Mouse (Mus musculus) ES-E14 (cell line): ENCODE measurements at regions not wholly inside any gene's neighbourhood (a gene's known extent, or its start where the extent isn't known, plus 50 kb on each side); places are given as distances from the start of the nearest gene placed in this dataset.

Experiments used
- DNase-seq: peaks from one replicate; pipeline ENCODE4 v3.0.0-alpha.2; 2013; ENCODE audit warnings: low read depth, low spot score
- H3K27ac ChIP-seq: 2 replicates; pipeline ENCODE4 v1.5.1; 2012; ENCODE audit warnings: low read depth, mild to moderate bottlenecking, low read length, moderate library complexity, mixed read lengths; ENCODE audit not compliant: poor library complexity, insufficient read depth, severe bottlenecking
- H3K36me3 ChIP-seq: 2 replicates; pipeline ENCODE4 v1.6.1; 2012; ENCODE audit warnings: mild to moderate bottlenecking, low read length, moderate library complexity, mixed read lengths; ENCODE audit not compliant: control insufficient read depth, poor library complexity, insufficient read depth, severe bottlenecking
- H3K4me1 ChIP-seq, 2 experiments: fragments of 150-350 bp in 1 of 2; sonication (generic) in 1 of 2; 2 replicates each; pipeline ENCODE4 v1.6.1; 2012; ENCODE audit warnings: low read length in 2 of 2, mild to moderate bottlenecking in 1 of 2, mixed read lengths in 1 of 2; ENCODE audit not compliant: control insufficient read depth in 2 of 2, insufficient read depth in 2 of 2, poor library complexity in 1 of 2
- H3K4me3 ChIP-seq, 2 experiments: fragments of 150-350 bp in 1 of 2; sonication (generic) in 1 of 2; 2 replicates each; pipeline ENCODE4 v1.5.1; 2012; ENCODE audit warnings: low read length in 2 of 2, low read depth in 1 of 2, mild to moderate bottlenecking in 1 of 2, mixed read lengths in 1 of 2; ENCODE audit not compliant: insufficient read depth in 1 of 2, poor library complexity in 1 of 2, severe bottlenecking in 1 of 2
- H3K9ac ChIP-seq: 2 replicates; pipeline ENCODE4 v1.6.1; 2012; ENCODE audit warnings: low read depth, mild to moderate bottlenecking, low read length, mixed read lengths; ENCODE audit not compliant: poor library complexity, insufficient read depth, severe bottlenecking
- H3K9me3 ChIP-seq: fragments of 150-350 bp; sonication (generic); 2 replicates; pipeline ENCODE4 v1.6.1; 2012; ENCODE audit warnings: low read depth, mild to moderate bottlenecking, low read length; ENCODE audit not compliant: control insufficient read depth, insufficient read depth
- CHD2 ChIP-seq: IDR thresholded peaks from 2 replicates; pipeline ENCODE4 v1.6.1; 2014; ENCODE audit warnings: mild to moderate bottlenecking, low read depth, low read length, inconsistent platforms
- HCFC1 ChIP-seq: IDR thresholded peaks from 2 replicates; pipeline ENCODE4 v1.6.1; 2012; ENCODE audit warnings: low read length, inconsistent platforms, borderline replicate concordance; ENCODE audit not compliant: insufficient read depth
- MAFK ChIP-seq: IDR thresholded peaks from 2 replicates; pipeline ENCODE4 v1.6.1; 2014; ENCODE audit warnings: mild to moderate bottlenecking, low read depth, low read length, inconsistent platforms; ENCODE audit not compliant: insufficient read depth
- ZC3H11A ChIP-seq: IDR thresholded peaks from 2 replicates; pipeline ENCODE4 v1.6.1; 2012; ENCODE audit warnings: low read depth, mild to moderate bottlenecking, inconsistent platforms, low read length, borderline replicate concordance
- ZNF384 ChIP-seq: IDR thresholded peaks from 2 replicates; pipeline ENCODE4 v1.6.1; 2012; ENCODE audit warnings: low read depth, low read length, inconsistent platforms
- in situ Hi-C, 2 experiments: fragments of 600-800 bp; cut with MboI; formaldehyde crosslinking; loops; one replicate each; pipeline ENCODE4 v1.15.1; 2025; ENCODE audit warnings: low sequenced_read_pairs in 2 of 2, inconsistent platforms in 1 of 2; ENCODE audit not compliant: unreplicated experiment in 2 of 2

DNA sequence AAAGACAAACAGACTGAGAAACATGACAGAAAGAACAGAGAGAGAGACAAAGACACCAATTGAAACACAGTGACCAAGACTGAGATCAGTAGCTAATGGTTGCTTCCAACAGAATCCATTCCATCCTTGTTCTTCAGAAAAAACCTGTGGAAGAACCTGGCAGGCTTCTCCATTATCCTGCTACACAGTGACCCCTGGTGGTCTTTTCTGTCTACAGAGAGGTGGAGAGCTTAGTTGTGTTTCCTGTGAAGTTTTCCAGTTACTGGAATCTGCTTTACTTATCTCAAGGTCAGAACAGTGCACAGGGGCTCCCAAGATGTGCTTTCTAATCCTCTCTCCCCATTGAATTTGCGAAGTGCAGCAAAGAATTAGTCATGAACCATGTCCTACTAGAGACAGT lies 339.1 kb upstream of the Msl3l2 start:
- DNase-seq: peak; percentile 59
- no peaks in the 10 kb centered on the region for H3K36me3 ChIP-seq
- peak; percentile 34; the same call in 1 of the 2 replicates for TF ChIP-seq ZC3H11A
- no peak for TF ChIP-seq HCFC1
- no peak for TF ChIP-seq ZNF384
- TF ChIP-seq MAFK: no peak
- TF ChIP-seq CHD2: no peak
- in situ Hi-C loops: loop anchor here (25.0 kb wide), 1 partner anchor 1205 kb away; no protein-coding TSS in a partner anchor
- no peaks in the 10 kb centered on the region for H3K9me3 ChIP-seq
- no peak overlapping the region for H3K9ac ChIP-seq
- no peak overlapping the region for H3K27ac ChIP-seq
- no peaks in the 10 kb centered on the region for H3K4me1 ChIP-seq
- H3K4me3 ChIP-seq: no peak overlapping the region

DNA sequence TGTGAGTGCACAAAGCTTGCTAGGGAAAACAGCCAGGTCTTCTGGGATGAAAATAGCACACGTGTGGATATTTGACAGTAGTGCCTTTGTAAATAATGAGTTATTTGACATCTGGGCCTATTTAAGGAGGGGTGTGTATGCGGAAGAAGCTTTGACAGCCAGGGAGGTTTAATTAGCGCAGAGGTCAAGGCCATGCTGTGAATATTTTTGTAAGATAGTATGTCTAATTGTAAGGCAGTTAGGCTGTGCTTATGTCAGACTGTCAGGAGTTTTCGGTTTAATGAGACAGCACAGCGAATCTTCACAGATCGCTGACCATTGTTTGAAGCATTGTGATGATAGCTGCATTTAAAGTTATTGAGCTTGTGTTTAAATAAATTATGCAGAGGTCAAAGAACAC lies 337.1 kb upstream of the Msl3l2 start:
- Histone ChIP-seq H3K4me1 (no peaks in the 10 kb centered on the region), H3K36me3 (no peaks in the 10 kb centered on the region), H3K27ac (no peak overlapping the region), H3K9ac (no peak overlapping the region), H3K9me3 (no peaks in the 10 kb centered on the region), H3K4me3 (no peak overlapping the region)
- no peak for DNase-seq
- in situ Hi-C loops: loop anchor here (25.0 kb wide), 1 partner anchor 1207 kb away; no protein-coding TSS in a partner anchor
- TF ChIP-seq ZC3H11A: no peak
- TF ChIP-seq CHD2: no peak
- TF ChIP-seq HCFC1: no peak
- TF ChIP-seq MAFK: no peak
- no peak for TF ChIP-seq ZNF384

DNA sequence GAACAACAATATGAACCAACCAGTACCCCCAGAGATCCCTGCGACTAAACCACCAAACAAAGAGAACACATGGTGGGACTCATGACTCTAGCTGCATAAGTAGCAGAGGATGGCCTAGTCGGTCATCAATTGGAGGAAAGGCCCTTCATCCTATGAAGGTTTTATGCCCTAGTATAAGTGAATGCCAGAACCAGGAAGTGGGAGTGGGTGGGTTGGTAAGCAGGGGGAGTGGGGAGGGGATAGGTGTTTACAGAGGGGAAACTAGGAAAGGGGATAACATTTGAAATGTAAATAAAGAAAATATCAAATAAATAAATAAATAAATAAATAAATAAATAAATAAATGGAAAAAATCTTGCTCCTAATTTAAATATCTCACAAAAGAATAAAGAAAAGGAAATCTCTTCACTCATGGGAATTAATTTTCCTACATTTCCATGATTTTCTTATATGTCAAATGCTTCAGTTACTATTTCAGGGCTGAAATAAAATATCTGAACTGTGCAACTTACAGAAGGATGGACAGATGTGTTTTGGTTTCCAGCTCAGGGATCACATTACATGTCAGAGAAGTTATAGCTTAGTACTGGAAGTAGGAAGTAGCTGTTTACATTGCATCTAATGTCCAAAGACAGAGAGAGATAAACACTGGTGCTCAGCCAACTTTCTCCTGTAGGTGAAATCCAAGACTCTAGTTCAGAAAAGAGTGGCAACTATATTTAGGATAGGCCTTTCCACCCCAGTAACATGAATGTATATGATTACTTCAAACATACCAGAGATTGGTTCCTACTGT lies 323.8 kb upstream of the Msl3l2 start:
- in situ Hi-C loops: no loop called here
- Histone ChIP-seq H3K9ac (no peak overlapping the region), H3K36me3 (no peaks in the 10 kb centered on the region), H3K9me3 (no peaks in the 10 kb centered on the region), H3K4me1 (no peaks in the 10 kb centered on the region), H3K27ac (no peak overlapping the region), H3K4me3 (no peak overlapping the region)
- TF ChIP-seq ZC3H11A (no peak), HCFC1 (no peak), CHD2 (no peak), ZNF384 (no peak), MAFK (no peak)
- DNase-seq: no peak

DNA sequence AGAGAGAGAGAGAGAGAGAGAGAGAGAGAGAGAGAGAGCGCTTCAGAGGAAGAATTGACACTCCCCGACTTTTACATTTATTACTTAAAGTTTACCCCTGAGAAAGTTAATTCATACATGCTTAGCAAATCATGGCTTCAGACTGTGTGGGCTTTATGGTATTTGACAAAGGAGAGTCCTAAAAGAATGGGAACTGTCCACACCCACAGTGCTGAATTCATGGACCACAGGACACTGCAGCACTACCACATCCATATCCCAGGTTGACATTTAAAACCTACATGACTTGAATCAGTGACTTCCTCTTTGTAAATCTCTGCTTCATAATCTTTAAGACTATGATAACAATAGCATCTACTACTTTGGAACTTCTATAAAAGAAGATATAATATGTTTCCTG lies 292.8 kb upstream of the Msl3l2 start:
- DNase-seq: peak; percentile 33

More for the DNA sequence above, 292.8 kb upstream of the Msl3l2 start:
- Histone ChIP-seq H3K4me3 (no peak overlapping the region), H3K9ac (no peak overlapping the region), H3K36me3 (no peaks in the 10 kb centered on the region), H3K4me1 (no peaks in the 10 kb centered on the region), H3K27ac (no peak overlapping the region), H3K9me3 (no peaks in the 10 kb centered on the region)
- TF ChIP-seq MAFK (no peak), CHD2 (no peak), ZC3H11A (no peak), HCFC1 (no peak), ZNF384 (no peak)
- in situ Hi-C loops: no loop called here
